Mouse (Mus musculus) urinary bladder, postnatal 4 days (tissue): Measurements from ENCODE around the gene Llph.
"Not testable (repeated sequence)": the region's sequence is repeated elsewhere in the genome, so short reads cannot be mapped to it uniquely, and the experiment has no call there.

Experiments used
- DNase-seq, 2 experiments: peaks; one replicate each; pipeline ENCODE4 v3.0.0; 2021 to 2022; ENCODE audit warnings: low spot score in 2 of 2

The Llph gene

DNA sequence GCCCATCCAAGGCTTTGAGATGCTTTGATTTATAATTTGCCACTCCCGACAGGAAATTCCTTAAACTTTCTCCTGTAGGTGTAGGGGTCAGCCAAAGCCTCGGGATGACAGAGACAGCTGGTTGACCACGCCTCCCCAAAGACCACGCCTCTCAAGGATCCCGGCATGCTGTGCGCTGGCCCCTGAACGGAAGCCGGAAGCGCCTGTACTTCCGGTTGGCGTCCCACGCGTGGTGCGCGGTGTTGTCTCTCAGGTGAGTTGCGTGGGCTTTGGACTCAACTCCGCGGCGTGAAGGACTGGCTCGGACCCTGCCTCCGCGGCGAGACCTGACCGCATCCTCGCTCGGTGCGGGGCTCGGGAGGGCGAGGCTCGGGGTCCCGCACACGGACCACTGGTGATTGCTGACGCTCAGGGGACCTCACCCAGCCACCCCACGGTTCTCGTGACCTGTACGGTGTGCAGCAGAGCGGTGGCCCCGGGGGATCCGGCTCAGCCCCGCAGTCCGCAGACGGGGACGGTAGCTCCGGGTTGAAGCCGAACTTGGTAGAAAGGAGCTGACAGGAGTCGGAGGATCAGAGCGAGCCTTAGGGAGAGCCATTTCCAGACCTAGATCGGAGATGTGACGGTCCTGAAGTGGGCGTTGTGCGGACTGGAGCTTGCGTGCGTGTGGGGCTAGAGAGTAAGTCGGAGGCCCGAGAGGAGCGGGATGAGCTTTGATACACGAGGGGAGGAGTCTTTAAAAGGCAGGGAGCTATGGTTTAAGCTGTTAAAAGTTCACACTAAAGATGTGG lies at the start of gene Llph:
TSS of gene Llph (plus strand) at position 200 of the 791 bp plus-strand sequence.
- peak; percentile 78 to 91 for DNase-seq

DNA sequence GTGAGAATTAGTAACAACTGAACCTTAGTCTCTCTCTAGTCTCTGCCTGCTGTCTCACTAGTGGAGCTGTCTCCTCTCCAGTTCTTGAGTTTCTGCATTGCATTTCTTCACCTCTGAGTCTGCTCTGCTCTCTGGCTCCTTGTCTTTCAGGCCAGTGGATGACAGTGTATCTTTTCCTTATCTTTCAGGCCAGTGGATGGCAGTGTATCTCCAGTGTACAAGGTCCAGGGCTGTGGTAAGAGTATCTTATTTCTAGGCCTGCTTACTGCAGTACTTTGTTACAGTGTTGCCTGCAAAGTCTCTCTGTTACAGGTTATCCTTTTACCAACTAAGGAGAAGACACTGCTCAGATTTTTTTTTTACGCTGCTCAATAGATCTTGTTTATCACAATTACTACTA lies 44.0 kb upstream of the Llph start:
- no peak for DNase-seq

DNA sequence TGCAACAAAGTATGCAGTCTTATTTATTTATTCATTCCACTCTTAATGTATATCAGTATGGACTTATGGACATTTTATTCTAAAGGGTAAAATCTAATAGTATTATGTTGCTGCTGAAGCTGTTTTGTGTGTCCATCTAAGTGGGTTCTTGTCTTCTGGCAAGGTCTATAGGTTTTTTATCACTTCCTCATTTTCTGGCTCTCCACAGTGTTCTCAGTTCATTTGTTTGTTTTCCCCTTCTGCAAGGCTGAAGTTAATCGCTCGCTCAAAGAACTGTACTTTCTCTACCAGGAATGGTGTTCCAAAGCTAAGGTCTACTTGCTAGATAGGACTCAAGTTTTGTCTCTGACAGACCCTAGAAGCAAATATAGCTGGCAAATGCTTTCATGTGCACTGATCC lies 43.5 kb upstream of the Llph start:
- no peak for DNase-seq

DNA sequence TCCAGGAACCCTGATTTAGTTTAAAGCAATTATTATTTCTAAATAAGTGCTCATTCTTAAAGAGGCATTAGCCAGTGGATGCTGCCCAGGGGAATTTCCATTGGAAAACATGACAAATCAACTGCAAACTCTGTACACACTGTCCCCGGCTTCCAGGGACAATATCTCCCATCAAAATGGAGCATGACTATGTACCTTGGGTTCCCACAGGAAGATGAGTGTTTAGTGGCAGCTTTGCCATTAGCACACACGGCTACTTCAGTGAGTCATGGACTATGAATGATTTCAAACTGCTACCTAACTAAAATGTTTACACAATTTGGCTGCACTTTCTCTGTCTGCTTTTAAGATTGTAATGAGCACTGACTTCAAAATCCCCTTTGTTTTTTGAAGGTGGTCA lies 38.4 kb upstream of the Llph start:
- DNase-seq = no peak

GRCm38 (mm10) chr10:120189276-120189675 lies 37.6 kb upstream of the Llph start:
- DNase-seq = no peak

DNA sequence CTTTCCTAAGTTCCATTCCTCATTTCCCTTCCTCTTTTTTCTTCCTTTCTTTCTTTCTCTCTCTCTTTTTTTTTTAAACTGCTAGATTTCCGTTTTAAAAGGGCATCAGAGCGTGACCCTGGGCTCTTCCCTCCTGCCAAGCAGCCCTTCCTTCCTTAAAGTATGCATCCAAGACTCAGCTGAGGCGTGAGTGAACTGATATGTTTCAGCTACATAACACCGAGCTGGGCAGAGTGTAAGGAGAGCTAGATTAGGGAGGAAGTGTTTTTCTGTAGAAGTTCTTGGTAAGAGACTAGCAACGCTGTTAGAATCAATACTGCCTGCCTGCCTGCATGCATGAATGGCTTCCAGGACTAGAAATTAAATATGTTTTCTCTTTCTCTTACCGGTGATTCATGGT lies 37.1 kb upstream of the Llph start:
- DNase-seq = no peak

- no peak for DNase-seq
Observed at GRCm38 (mm10) chr10:120191165-120191564, 35.7 kb upstream of the Llph start.

- DNase-seq = no peak
Observed at GRCm38 (mm10) chr10:120192278-120192677, 34.6 kb upstream of the Llph start.

DNA sequence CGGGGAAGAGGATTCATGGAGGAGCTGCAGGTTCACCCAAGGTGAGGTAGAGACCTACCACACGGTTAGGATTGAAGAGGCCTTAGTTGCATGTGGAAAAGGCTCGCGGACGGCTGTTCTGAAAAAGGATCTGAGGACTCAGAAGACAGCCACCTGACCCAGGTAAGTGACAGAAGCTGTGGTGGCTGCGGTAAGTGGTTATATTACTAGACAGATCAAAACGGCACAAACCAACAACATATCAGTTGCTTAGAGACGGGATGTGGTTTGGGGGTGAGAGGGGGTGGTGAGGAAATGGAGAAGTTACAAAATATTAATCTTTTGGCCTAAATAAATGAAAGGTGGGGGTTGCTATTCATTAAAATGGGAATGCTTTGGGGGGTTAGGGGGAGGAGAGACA lies 33.6 kb upstream of the Llph start:
- DNase-seq = no peak

GRCm38 (mm10) chr10:120197061-120197835 lies 29.6 kb upstream of the Llph start:
- DNase-seq = no peak

DNA sequence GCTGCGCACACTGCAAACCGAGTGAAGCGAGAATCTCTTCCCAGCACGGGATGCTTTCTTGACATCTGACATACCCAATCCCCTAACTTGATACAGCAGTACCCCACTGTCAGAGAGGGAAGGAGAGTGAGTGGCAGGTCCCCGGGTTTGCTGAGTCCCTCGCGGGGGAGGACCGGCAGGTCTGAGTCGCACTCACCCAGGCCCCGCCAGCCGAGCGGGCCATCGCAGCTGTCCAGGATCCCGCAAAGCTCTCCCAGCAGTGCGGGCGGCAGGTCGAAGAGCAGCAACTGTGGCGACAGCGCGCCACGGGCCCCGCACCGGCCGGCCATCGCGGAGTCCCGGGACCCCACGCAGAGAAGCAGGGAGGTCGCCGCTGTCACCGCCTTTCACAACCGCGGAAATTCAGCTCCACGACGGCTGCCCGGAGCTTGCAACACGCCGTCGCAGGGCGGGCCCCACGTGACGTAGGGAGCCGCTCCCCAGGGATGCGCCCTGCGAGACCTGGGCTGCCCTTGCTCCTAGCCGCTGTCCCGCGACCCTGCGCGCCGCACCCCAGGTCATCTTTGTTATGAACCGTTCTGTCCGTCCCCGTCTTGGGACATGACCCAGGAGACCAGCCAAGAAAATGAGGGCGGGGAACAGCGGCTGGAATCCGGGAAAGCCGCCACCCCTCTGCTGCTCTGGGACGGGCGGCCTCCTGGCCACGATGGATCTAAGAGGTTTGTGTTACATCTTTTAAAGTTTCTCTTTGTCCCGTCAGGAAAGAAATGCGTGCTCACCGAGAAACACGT lies 25.5 kb upstream of the Llph start, which contains the start of gene Tmbim4:
TSS of gene Tmbim4 (plus strand) at position 460 of the 791 bp plus-strand sequence.
- DNase-seq = peak; percentile 56 to 80

- peak; percentile 64 to 88 for DNase-seq
Observed at GRCm38 (mm10) chr10:120201961-120202402, 24.9 kb upstream of the Llph start, which contains the start of gene Irak3. Gene Irak3, minus strand, starts transcription at chr10:120202130.

- no peak for DNase-seq
Observed at GRCm38 (mm10) chr10:120202467-120203250, 24.2 kb upstream of the Llph start.

DNA sequence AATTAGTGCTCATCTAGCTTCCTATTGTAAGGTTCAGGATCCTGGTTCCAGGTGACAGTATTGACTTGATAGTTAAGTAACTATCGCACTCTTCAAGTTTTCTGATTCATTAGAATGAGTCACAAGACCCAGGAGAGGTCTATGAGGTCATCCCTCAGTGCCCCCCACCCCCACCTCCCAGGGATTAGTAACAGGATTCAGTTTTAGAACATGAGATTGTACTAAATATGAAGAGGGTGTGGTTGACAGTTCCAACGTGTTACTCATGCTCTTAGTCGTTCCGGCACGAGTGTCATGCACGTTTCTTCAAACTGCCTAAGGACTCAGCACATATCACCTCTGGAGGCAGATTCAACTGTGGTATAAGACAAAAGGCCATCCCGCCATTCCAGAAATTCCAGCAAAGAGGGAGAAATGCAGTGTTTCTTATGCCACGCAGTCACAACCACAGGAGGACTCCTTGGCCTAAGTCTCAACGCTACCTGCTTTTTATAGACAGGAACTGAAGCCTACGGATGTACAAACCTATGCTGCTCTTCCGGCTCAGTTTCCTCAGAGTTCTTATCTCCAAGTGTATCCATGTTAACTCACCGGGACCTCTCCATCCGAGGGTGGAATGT lies 22.2 kb upstream of the Llph start:
- no peak for DNase-seq

DNA sequence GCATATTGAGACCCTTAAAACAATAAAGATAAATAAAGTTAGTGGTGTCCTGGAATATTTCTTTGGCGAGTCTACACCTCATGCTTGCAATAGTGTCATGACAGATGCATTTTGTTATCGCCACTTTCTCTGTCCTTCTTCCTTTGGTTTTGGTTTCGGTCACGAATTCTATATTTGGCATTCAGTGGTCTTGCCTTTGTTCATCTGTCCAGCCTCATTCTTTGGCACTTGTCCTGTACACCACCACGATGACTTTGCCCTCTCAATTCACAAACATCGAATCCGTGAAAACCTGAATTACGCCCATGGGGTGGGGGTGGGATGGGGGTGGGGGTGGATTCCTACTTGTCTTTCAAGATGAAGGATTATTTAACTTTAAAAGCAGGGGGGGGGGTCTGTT lies 18.9 kb upstream of the Llph start:
- DNase-seq = no peak

GRCm38 (mm10) chr10:120208575-120209538 lies 18.0 kb upstream of the Llph start:
- DNase-seq = peak; percentile 84 to 89

DNA sequence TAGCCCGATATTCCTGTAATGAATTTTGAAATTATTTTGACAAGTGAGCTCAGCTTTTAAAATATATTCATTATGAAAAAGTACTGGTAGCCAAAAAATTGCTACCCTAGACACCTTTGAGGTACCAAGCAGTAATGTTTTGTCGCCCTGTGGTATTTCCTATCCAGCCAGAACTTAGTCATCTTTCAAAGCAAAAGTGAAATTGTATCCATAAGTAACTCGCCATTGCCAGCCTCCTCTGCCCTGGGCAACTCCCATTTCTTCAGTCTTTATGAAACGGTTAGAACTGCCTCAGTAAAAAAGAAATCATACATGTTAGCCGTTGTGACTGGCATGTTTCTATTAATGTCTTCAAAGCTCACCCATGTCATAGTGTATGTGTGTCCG lies 17.3 kb upstream of the Llph start:
- no peak for DNase-seq

- DNase-seq = no peak
Observed at GRCm38 (mm10) chr10:120210096-120210495, 16.8 kb upstream of the Llph start.

DNA sequence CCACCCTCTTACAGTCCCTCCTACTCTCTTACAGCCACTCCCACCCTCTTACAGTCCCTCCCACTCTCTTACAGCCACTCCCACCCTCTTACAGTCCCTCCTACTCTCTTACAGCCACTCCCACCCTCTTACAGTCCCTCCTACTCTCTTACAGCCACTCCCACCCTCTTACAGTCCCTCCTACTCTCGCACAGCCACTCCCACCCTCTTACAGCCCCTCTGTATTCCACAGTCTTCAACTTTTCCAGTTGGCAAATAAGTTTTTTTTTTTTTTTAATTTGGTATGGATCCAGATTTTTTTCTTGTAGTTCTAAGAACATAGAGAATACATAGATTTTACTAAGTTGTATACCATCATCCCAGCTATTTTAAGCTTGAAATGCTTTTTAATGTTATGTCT lies 9.8 kb upstream of the Llph start:
- not testable (repeated sequence) for DNase-seq

DNA sequence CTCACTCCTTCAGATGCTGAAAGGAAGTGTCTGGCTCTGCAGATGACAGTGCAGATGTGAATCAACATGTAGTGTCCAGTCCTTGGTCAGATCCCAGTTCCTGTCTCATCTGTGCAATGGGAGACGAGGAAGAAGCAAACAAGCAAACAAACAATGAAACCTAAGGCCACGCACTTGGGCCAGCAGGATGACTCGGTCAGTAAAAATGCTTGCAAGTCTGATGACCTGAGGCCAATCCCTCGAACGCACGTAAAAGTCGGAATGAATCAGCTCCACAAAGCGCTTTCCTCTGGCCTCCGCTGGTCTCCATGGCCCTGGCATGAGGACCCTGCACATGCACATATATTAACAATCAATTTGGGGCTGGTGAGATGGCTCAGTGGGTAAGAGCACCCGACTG lies 7.9 kb upstream of the Llph start:
- no peak for DNase-seq
